Mouse (Mus musculus) thymus, postnatal 4 days (tissue): ENCODE results near the gene Ndufa4l2.

Experiments used
- DNase-seq: peaks from one replicate; pipeline ENCODE4 v3.0.0; 2021

Gene Ndufa4l2

GRCm38 (mm10) chr10:127530945-127531344 lies 16.2 kb downstream of the Ndufa4l2 start:
- no peak for DNase-seq

- no peak for DNase-seq
Observed at GRCm38 (mm10) chr10:127531548-127531947, 16.8 kb downstream of the Ndufa4l2 start.

DNA sequence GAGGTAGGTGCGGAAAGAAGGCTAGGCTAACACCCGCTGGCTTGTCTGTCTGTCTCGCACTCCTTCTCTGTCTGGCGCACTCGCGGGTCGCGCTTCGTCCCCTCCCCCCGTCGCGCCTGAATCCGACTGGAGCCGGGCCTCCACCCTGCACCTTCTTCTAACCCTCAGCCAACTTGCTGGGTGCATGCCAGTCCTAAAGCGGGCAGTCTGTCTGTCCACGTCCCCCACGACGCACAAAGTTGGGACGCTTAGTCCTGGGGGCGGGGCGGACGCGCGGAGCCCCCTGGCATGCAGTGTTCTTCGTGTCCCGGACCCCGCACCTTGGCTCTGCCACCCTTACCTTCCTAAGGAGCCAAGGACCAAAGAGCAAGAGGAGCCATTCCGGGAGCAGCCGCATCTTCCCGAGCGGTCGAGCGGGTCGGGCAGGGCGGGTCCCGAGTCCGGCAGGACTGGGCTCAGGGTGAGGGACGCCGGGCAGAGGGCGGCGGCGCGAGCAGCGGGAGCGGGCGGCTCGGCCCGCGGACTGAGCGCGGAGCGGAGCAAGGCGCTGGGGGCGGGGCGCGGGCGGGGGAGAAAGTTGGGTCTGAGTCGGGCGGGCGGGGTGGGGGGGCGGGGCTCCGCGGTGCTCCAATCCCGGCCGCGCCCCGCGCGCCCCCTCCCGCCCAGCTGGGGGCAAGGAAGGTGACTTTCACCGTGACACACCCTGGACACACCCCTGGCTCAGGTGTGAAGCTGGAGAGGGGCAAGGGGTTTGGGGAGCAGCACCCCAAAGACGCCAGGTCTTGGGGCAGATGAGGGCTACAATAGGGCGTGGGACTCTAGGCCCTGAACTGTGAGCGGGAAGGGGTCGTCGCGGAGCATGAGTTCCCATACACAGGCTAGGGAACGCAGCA lies 19.5 kb downstream of the Ndufa4l2 start, which contains the start of gene Nxph4:
Gene Nxph4 (minus strand): TSS at position 524 of the 893 bp plus-strand sequence.
- DNase-seq = peak; percentile 51

- DNase-seq = peak; percentile 30
Observed at GRCm38 (mm10) chr10:127534929-127535384, 20.2 kb downstream of the Ndufa4l2 start.

DNA sequence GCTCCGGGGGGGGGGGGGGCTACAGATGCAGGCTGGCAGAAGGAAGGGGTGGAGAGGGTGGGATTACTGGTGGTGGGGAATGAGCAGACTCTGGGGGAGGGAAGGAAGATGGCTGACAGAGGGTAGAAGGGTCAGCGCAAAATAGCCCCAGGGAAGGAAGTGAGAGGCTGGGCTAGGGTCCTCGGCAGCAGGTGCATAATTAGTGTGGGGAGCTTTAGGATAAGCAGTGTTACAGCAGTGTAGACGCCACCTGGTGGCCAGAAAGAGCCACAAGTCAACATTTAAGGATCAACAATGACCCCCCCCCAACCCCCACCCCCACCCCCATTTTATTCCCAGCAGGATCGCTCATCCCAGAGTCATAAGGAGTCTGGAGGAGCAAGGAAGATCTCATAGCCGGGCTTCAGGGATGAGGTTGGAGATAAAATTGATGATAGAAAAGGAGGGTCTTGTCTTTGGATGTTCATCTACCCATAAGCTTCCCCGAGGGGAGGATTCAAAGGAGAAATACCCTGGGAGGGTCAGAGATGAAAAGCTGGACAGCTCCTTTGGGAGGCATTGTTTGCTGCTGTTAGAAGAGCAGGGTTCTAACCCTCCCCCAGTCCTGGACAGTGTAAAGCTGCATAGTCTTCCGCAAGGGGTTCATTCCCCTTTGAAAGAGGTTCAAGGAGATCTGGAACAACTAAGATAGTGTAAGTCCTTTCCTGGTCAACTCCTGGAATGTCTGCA lies 22.0 kb downstream of the Ndufa4l2 start:
- DNase-seq = peak; percentile 75

DNA sequence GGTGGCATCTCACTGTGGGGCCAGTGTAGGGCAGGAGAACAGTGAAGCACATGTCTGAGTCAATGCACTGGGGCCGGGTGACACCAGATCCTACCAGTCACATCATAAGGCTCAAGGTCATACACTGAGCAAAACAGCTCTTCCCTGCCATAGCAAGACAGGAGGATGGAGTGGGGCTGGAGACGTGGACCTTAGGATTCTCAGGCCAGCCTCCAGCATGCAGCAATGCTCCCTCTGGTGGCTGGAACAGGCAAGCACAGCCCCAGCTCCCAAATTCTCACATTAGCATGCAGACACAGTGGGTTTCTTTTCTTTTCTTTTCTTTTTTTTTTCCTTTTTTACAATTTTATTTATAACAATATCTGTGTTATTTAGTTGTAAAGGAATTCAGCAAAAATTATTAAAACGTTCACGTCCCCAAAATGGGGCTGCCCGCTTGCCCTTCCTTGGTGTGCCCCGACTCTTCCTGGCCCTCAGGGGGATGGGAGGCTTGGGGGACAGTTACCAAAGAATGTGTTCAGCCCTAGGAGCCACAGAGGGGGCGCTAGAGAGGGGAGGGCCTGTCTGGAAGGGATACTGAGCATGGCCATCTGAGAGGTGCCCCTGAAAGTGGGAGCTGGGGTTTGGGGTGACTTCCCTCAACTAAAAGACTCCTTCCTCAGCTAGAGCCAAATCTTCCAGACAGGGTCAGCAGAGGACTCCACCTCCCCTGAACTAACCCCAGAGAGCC lies 23.3 kb downstream of the Ndufa4l2 start:
- peak; percentile 81 for DNase-seq

DNA sequence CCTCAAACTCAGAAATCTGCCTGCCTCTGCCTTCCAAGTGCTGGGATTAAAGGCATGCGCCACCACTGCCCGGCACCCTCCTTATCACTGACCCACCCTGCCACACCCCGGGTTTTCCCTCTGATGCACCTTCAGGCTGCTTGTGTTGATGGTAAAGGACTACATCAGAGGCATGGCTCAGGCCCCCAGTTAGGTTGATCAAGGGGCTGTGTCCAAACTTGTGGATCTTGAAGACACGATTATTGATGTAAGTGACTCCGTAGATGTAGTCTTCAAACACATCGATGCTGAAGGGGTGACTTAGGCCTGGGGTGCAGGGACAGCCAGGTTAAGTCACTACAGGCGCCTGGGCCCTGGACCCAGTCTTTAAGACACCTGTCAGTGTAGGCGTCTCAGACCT lies 26.7 kb downstream of the Ndufa4l2 start:
- no peak for DNase-seq

DNA sequence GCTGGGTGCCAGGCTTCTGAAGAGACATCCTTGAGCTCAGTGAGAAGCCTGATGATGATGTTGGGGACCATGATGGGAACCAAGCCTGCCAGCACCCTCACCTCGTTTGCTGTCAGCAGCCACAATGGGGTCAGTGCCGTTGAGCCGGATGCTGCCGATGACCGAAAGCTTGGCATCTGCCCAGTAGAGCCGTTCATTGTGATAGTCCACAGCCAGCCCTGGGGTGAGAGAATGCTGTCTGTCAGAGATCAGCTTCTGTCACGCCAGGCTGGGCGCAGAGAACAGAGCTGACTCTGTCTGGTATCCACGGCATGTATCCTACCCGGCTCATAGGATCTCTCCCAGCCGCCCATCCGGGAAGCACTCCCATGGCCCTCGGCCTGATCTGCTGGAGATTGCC lies 27.3 kb downstream of the Ndufa4l2 start:
- no peak for DNase-seq

DNA sequence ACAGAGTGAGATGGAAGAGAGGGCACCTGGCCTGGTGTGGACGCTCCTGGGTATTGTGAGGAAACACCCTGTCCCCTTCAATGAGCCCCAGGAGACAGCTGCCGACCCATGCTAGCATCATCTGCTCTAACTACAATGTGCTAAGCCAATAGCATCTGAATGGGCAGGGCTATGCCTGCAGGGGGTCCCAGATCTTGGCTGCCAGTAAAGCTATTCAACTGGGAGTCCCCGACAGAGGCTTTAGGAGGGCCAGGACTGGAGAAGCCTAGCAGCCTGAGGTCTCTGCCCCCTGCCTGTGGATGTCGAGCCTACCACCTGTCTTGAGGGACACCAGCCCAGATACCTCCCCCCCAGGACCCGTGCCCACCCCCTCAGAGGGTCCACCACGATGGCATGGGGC lies 28.0 kb downstream of the Ndufa4l2 start:
- no peak for DNase-seq

DNA sequence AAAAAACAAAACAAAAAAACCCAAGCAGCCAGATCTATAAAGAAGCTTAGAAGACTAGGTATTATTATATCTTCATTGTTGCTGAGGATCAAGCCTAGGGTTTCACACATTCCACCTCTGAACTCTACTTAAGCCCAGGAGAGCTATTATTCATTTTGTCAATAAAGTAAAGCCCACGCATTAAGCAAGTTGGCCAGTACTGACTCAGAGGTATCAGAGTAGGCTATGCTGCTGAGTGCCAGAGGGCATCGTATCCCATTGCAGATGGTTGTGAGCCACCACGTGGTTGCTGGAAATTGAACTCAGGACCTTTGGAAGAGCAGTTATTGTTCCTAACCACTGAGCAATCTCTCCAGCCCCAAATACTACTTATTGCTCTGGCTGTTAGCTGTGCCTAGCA lies 29.1 kb downstream of the Ndufa4l2 start:
- no peak for DNase-seq

- DNase-seq = no peak
Observed at GRCm38 (mm10) chr10:127544375-127544774, 29.6 kb downstream of the Ndufa4l2 start.

DNA sequence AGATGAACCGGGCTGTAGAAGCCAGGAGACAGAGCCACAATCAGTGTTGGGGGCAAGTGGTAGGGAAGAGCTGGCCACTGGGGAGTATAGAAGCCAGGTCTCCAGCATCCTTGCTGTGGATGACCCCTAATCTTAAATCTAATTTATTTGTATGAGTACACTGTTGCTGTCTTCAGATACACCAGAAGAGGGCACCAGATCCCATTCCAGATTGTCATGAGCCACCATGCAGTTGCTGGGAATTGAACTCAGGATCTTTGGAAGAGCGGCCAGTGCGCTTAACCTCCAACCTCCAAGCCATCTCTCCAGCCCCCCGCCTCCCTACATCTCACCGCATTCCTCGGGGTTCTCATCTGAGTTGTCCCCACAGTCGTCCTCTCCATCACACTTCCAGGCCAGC lies 31.7 kb downstream of the Ndufa4l2 start:
- no peak for DNase-seq

- no peak for DNase-seq
Observed at GRCm38 (mm10) chr10:127548236-127548635, 33.5 kb downstream of the Ndufa4l2 start.

DNA sequence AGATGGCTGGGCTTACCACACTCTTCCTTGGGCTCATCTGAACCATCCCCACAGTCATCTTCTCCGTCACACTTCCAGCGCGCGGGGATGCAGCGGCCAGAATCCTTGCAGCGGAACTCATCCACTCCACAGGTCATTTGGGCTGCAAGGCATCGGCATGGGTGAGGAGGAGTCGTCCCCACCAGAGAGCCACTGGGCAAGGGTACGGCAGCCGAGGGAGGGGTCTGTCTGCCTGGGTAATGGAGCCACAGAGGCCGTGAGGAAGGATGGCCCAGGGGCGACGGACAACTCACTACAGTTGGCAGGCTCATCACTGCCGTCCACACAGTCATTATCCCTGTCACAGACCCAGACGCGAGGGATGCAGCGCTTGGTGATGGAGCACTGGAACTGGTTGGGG lies 35.1 kb downstream of the Ndufa4l2 start:
- no peak for DNase-seq

GRCm38 (mm10) chr10:127555703-127556102 lies 40.9 kb downstream of the Ndufa4l2 start:
- peak; percentile 56 for DNase-seq

- peak; percentile 63 for DNase-seq
Observed at GRCm38 (mm10) chr10:127557397-127557796, 42.6 kb downstream of the Ndufa4l2 start.

- DNase-seq = no peak
Observed at GRCm38 (mm10) chr10:127561145-127561544, 46.4 kb downstream of the Ndufa4l2 start.

GRCm38 (mm10) chr10:127563840-127564239 lies 49.1 kb downstream of the Ndufa4l2 start:
- no peak for DNase-seq

DNA sequence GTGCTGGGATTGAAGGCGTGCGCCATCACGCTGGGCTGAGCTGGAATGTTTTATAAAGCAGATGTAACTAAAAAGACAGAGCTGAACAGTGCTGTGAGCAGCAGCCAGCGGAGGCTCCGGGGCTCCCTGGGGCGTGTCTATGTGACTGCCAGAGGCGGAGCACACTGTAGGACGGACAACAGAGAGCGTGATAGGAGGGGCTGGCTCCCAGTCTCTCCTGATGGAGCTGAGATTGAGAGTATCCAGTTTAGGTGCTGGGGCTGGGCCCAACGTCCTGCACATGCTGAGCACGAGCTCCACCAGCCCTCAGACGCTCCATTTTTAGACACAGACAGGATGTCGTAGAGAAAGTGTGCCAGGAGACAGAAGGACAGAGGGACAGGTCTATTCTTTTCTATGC lies 49.5 kb downstream of the Ndufa4l2 start:
- no peak for DNase-seq
